Mouse (Mus musculus) gastrocnemius, postnatal 4 days (tissue): ENCODE results near the gene Bicra. TPM values are rescaled to one million over a fixed set of nuclear protein-coding genes. Genes with fewer than 3 reads are reported as not detected.
A peak's percentile ranks its signal among the peaks of the same experiment; 100 is the strongest.

Experiments used
- DNase-seq, 2 experiments: peaks; one replicate each; pipeline ENCODE4 v3.0.0; 2021 to 2022; ENCODE audit warnings: low spot score in 2 of 2, mixed read lengths in 2 of 2
- total RNA-seq, 2 experiments: library from RNA; stranded (reverse); gene quantifications; 2 replicates each; pipeline ENCODE4 v1.2.3; 2021

Gene Bicra
- total RNA-seq, 2 experiments from 2014 or later: 12.1 to 12.6 TPM

DNA sequence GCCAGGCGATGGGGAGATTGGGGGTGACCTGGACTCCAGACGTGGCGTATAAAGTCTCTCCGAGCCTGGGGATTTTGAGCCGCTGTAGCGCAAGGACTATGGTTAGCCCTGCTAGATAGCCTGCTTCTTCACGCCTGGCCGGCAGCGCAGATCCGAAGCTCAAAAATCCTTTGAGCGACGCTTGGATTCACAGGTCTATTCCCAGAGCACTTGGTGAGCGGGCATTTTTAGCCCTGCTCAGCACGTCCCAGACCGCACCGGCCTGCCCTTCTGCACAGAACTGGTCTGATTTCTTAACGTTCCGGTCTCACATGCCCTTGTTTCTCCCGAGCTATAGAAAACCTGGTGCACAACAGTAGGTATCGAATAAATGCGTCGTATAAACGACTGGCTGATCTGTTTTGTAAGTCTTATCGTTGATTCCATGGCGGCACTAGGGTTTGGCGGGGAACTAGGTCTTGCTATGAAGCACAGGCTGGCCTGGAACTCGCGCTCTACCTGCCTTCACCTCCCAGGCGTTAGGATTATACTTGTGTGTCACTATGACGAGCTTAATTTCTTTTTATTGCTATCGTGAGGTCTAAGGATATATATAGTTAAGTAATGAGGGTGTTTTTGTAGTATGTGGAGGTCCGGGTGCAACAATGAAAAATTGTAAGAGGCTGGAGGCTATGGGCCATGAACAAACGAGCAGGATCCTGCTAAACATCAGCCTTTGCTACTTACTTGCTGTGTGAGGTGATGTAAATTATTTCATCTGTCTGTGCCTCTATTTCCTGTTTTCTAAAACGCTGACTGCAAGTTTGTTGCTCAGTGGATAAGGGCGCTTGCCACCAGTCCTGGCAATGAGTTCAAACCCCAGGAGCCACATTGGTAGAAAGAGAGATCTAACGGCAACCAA is 1.2 kb upstream of the Bicra start:
- no peak for DNase-seq

DNA sequence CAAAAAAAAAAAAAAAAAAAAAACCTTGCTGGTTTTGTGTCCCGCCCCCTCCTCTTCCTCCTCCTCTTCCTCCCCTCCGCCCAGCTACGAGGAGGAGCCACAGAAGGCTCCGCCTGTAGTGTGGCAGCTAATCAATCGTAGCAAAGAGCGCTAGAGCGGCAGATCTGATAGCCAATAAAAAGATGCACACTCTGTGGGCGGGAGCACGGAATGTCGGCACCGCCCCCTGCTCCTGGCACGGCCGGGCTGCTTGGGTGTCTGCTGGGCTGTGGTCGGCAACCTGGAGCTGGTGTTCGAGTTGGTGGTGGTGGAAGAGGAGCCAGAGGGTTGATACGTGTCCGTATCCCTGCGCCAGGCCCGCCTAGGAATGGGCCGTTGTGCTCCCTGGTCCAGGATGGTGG is 443 bp upstream of the Bicra start:
- peak; percentile 92 to 95 for DNase-seq

DNA sequence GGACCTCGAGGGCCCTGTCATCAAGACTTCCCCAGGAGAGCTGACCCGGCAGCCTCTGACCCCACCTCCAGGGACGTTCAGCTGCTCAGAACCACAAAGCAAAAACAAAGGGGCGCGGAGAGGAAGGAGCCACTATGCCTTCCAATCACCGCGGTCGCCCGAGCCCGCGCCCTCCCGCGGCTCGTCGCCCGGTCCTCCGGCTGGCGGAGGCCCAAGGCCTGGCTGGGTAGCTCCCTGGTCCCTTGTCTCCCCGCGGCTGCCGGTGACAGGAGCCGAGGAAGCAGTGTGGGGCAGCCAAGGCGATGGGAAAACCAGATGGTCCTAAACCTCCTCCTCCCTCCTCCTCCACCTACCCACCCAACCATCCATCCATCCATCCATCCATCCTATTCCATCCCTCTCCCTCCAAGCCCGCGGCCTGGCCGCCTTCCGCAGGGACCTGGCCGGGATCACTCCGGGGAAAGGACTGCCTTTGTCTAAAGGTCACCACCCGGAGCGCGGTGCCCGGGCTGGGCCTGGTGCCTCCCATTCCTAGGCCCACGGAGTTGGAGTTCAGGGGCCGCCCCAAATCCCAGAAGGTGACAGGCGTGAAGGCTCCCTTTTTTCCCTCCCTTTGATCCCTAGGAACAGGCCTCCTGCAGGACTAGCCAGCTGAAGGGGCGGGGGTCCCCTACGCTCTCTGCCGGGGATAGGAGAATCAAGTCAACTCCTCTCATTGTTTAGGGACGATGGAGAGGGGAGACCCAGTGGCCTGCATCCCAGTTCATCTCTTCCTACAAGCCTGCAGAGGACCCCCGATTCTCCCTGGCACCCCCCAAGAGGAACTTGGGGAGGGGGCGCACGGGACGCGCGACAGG is 1.0 kb downstream of the Bicra start:
- peak; percentile 64 to 78 for DNase-seq

- peak in 1 of 2 experiments; percentile 49 for DNase-seq
Observed at GRCm38 (mm10) chr7:16046101-16046480, 1.6 kb downstream of the Bicra start.

- DNase-seq: no peak
Observed at GRCm38 (mm10) chr7:16045538-16045937, 2.2 kb downstream of the Bicra start.

DNA sequence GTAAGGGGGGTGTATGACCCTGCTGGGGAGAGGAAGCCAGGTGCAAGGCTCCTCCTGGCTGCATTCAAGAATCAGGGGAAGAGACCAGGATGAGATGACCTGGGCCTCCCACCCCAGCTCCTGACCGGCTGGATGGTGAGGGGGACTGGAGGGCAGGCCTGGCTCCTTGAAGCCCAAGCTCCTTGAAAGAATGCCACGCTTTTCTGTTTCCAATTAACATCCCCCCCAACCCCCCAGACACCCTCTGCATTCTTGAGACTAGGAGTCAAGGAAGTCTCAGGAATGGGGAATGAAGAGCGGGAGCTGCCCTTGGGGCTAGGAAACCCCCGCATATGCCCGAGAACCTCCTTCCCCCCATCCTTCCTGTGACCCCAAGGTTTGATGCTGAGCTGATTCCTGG is 3.2 kb downstream of the Bicra start:
- DNase-seq: no peak

GRCm38 (mm10) chr7:16043861-16044435 is 3.8 kb downstream of the Bicra start:
- DNase-seq: no peak

GRCm38 (mm10) chr7:16042850-16043775 is 4.6 kb downstream of the Bicra start:
- DNase-seq: no peak

DNA sequence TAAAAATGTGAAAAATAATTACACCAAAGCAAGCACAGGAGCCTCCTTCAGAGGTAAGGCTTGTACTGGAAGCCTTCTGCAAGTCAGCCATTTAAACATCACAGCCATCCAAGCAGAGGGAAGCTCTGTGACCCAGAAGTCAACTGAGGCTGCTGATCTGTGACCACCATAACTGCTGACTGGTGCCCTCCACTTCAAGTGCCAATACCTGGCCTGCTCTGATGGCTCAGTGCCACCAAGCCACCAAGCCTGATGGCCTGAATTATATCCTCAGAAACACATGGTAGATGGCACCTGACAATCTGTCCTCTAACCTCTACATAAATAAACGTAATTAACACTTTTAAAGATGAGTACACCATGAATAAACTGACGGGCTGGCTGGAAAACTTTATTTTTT is 6.5 kb downstream of the Bicra start:
- no peak for DNase-seq

- DNase-seq: no peak
Observed at GRCm38 (mm10) chr7:16039363-16039762, 8.4 kb downstream of the Bicra start.

DNA sequence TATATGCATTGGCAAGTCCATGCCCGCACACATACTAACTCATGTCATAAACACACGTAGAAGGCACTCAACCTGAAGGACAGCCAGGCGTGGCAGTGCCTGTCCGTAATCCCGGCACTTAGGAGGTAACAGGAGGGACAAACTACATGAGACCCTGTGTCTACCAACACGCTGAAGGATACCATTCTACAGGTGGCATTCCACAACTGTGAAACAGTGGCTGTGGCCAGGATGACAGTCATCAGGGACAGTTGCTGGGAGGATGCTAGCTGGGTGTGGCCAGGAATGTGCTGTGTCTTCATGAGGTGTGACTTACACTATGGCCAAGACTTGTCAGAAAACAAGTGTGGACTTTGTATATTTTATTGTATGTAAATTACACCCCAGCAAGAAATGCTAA is 10.7 kb downstream of the Bicra start:
- no peak for DNase-seq

DNA sequence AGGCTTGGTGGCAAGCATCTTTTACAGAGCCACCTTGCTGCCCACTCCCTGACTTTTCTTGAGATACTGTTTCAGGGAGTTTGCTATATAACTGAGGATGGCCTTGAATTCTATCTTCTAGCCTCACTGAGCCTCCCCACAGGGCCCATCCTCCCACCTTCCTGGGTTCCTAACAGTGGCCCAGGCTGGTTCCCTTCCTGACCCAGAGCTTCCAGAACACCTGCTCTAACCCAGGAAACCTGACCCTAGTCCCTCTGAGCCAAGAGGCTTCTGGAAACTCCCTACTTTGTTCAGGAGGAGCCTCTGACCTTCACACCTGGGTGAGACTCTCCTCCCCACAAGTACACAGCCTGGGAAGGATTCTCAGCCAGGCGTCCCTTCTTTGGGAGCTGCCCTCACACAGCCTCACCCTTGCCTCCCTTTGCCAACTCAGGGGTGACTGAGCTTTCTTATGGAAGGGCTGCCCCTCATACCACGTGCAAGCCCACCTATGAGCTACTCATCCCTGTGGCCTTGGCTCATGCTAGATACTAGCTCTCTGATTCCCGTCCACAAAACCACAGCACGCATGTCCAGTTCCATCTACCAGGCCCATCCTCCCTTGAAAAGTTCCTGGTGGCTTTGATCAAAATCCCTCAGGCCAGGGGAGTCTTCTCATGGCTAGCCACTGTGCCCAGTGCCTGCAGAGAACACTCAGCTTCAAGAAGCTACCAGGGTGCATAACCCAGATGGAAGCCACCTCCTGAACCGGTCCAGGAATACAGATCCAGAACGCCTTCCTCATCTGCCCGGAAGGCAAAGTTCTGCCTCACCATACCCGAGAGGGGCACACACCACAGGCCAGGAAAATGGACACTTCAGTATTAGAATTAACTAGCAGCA is 13.9 kb downstream of the Bicra start:
- no peak for DNase-seq

DNA sequence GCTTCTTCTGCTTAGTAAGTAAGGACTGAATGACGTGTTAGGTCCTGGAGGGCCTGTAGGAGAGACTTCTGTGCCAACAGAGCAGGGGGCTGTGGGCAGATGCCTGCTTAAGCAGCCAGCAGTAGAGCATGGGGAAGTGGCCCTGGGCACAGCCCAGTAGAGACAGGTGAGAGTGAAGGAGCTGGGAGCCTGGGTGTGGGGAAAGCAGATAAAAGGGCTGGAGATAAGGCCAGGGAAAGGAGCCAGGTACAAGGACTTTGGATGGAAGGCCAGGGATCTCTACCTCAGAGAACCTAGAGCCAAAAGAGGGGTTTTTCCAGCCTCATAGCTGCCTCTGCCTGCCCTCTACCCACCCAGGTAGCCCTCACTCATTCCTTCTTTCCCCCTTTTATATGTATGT is 14.7 kb downstream of the Bicra start:
- DNase-seq: no peak

GRCm38 (mm10) chr7:16031072-16031471 is 16.6 kb downstream of the Bicra start:
- no peak for DNase-seq

- no peak for DNase-seq
Observed at GRCm38 (mm10) chr7:16028102-16028927, 19.4 kb downstream of the Bicra start.

GRCm38 (mm10) chr7:16024603-16025222 is 23.0 kb downstream of the Bicra start:
- DNase-seq: no peak

DNA sequence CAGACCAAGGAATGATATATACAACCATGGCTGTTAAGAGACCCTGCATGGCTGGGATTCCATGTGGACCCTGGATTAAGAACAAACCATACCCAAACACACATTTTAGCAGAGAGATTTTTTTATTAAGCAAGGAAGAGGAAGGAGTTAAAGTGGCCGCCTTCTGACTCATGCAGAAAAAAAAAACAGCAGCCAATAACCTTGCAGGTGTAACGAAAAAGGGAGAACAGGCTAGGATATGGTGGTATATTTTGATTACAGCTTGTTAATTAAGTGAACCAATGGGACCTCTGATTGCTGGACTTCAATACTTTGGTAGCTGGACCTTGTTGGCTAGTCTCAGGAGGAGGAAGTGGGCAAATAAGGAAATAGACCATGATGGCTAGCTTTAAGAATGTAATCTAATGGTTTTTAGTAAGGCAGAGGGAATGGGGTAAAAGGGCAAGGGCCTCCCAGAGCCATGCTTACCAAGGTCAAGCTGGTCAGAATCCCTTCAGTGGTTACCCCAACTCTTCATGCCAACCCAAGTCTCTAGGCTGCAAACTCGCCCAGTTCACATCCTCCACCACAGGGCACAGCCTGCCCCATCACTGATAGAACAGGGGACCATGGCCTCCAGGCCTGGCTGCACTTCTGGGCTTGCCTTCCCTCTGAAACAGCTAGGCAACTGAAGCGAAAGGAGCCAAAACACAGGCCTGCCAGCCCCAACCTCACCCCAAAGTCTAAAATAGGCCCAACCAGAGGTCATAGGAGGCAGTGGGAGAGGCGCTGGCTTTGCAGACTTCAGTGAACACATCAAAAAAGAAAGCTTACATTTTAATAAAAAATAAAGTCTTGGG is 28.2 kb downstream of the Bicra start:
- no peak for DNase-seq
